Mouse (Mus musculus) NIH3T3 (cell line): ENCODE measurements around the gene Spsb1.

Experiments
- DNase-seq: peaks from one replicate; pipeline ENCODE4 v3.0.0-alpha.2; 2012; ENCODE audit warnings: low read depth

The Spsb1 gene

GRCm38 (mm10) chr4:149886298-149887271, 68.3 kb downstream of the Spsb1 start:
- no peak for DNase-seq

DNA sequence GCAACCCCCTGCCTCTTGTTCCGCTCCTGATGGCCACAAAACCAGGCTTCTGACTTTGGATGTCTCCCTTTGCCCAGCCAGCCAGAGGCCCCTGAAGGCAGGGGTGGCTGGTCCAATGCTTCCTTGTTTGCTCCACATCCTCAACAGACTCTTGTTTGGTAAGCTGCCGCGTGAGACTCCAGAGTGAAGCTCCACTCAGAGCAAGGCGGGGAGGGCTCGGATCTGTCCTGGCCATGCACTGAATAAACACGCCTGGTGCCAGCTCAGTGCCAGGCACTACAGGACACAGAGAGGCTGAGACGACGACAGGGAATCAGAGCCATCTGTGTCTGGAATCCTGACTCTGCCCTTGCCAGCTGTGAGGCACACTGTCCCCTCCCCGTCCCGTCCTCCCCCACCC, 70.9 kb downstream of the Spsb1 start:
- DNase-seq, result no peak

DNA sequence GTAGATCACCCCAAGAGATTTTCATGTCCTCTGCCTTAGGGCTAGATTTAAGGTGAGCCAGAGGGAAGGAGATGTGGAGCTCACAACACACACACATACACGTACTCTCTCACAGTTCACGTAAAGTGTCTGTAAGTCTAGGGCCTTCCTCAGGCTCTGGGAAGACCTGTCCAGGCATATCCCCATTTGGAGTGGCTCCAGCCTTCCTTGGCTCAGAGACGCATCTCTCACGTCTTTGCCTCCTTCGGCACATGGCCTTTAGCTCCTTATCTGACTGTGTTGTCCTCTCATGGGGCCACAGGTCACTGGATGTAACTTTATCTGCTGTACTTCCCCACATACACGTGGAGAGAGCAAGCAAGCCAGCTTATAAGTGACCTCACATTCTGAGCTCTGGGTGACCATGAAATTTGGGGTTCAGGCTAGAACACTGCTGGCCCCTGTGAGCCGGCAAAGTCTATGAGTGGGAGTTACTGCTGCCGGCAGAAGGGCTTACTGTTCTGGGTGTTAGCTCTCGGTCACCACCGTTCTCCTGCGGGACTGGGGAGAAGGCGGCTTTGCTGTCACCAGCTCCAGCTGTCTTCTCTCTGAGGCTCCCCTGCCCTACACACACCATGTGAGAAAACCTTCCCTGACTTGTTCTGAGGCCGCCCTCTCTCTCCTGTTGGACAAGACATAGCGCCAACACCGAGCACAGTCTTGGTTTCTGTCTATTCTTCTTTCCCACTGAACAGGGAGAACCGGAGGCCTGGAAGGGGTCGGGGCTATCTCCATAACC, 72.5 kb downstream of the Spsb1 start:
- no peak for DNase-seq

DNA sequence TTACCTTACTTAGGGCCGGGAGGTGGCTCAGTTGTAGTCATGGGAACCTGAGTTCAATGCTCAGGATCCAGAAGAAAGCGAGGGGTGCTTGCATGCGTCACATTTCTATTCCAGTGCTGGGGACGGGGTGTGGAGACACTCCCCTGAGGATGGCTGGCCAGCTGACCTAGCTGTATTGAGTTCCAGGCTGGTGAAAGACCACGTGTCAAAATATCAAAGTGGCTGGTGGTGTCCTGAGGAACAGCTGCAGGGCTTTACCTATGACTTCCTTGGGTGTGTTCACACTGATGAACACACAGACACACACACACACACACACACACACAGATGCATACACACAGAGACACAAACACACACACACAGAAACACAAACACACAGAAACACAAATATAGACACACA, 73.9 kb downstream of the Spsb1 start:
- no peak for DNase-seq

DNA sequence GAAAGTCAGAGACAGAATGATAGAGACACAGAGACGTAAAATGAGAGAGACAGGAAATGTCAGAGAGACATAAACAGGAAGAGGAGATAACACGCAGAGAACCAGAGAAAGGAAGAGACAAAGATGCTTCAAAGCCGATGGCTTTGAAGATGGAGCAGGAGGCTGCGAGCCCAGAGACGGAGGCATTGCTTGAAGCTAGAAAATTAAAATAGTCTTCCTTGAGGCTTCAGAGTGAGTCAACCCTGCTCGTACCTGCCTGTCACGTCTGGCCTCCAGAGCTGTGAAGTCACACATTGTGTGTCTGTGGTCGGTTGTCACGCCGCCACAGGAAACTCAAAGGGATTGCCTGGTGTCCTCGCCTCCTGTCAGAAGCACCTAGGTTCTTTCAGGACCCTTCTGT, 74.9 kb downstream of the Spsb1 start:
- DNase-seq, result no peak

DNA sequence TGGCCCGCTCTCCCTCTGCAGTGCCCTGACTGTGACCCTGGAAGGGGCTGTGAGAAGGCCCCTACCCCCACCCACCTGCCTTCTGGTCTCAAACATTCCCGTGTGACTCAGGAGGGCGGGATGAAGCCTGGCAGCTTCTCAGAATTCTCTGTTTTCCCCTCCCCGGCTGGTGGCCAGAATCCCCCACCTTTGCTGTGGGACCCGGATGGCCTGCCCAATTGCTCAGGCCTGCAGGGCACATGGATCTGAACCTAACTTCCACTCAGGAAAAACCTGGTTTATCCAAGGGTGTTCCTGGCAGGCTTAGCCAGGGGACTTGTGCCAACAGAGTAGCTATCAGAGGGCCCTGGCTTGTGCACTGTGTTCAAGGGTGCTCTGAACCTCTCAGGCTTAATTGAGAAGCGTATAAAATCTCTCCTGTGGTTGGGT, 76.8 kb downstream of the Spsb1 start:
- no peak for DNase-seq

DNA sequence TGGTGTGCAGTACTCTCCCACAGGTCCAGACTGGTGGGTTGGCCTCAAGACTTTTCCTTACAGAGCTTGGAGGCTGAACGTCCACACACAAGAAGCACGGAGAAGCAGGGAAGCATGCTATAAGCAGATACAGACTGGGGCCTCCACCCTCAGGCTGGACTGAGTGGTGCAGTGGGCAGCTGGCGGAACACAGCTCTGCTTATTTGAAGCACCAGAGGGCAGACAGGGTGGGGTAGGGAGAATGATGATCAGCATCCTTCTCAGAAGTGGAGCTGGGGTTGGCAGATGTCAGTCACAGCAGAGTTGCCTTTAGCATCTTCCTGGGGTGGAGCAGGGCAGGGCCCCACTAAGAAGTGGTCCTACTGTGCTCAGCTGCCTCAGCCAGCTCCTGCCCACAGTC, 77.6 kb downstream of the Spsb1 start:
- no peak for DNase-seq

DNA sequence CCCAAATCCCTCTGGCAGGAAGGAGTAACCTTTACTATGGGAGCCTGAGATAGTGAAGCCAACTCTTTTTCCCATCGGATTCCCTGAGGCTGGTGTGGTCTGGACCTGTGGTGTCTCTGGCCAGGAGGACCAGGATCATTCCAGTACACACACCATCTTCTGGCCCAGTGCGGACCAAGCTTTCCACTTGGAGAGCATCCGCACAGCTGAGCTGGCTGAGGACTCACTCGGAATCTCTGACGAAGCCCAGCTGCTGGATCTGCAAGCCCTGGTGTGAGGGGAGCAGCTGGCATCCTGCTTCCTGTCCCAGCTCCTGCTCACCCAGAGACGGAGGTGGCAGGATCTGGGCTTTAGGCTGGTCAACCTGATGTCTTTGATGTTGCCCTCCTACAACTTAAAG, 78.1 kb downstream of the Spsb1 start:
- no peak for DNase-seq

DNA sequence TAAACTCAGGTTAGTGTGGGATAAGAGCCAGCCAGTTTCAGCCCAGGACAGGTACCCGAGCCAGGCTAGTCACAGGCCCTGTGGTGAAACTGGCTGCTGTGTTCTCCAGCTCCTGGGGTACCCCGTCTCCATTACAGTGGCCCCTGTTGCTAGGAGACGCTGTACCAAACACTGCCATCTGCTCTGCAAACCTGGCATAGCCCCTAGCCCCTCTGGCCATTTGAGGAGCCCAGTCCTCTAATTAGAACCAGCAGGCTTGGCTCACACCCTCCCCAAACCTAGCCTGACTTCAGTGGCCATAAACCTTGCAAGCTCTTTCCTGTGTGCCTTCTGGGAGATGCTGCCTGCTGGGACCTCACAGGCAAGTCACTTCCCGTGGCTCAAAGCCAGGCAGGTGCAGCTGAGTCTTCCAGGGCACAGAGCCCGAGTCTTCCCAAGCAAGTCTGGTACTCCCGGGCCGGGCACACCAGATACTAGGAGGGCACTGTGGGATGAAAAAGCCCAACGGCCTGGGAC, 78.8 kb downstream of the Spsb1 start:
- peak; percentile 52 for DNase-seq

DNA sequence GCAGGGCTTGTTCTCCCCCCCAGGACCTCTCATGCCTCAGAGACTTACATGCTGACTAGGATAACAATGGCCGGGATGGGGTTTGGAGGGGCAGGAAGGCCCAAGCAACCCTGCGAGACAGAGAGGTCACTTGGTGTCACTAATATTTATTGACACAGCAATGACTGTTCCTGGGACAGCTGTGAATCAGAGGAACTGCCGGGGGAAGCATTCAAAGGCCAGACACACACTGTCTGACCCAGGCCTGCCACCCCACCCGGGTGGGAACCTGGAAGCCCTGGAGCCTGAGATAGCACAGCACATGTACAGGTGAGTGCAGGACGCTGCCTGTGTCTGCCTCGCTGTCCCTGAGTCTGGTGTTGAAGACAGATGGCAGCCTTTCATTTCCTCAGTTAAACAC, 79.5 kb downstream of the Spsb1 start:
- DNase-seq, result no peak

- no peak for DNase-seq
Measured at GRCm38 (mm10) chr4:149872236-149872635, 82.6 kb downstream of the Spsb1 start.

DNA sequence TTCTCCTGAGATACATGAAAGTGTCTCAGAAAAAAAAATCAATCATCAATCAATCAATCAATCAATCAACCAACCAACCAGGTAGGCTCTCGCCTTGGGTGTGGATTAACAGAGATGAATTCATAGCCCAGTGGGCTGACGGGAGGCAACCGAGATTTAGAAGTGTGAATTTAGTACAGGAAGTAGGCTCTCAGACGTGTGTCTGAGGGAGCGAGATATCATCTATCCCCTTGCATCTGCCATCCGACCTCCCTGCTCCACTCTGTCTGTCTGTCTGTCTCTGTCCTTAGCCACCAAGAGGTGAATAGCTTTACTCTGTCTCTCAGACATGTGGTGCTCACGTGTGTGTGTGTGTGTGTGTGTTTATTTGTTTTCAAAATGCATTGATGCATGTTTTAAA, 83.3 kb downstream of the Spsb1 start:
- DNase-seq, result no peak

GRCm38 (mm10) chr4:149871014-149871413, 83.8 kb downstream of the Spsb1 start:
- DNase-seq, result no peak

DNA sequence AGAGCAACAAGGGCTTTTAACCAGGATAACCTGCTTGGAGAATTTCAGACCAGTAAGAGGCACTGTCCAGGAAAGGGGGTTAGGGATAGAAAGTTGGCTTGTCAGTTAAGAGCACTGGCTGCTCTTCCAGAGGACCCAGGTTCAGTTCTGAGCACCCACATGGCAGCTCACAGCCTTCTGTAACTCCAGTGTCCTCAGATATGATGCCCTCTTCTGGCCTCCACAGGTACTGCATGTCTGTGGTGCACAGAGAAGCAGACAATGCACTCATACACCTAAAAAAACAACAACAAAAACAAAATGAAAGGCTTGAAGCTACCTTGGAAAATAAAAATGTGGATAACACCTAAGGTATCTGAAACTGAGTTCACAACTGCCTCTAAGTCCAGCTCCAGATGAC, 84.4 kb downstream of the Spsb1 start:
- no peak for DNase-seq

- no peak for DNase-seq
Measured at GRCm38 (mm10) chr4:149868725-149869124, 86.1 kb downstream of the Spsb1 start.

DNA sequence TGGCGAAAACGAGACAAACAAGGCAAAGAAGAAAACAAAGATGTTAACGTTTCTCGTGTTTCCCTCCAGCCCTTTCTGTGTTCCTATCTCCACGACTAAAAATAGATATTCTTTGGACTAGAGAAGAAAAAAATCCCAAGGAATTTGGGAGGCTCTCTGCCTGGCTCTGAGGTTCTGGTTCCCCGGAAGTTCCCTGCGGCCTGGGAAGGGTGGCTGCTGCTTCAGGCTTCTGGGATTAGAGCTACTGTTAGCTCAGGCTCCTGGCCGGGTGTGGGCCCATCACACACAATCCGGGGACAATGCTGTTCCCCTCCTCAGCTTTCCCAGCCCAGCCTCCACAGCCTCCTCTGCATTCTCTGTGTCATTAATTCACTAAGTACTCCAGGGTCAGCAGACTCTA, 86.8 kb downstream of the Spsb1 start:
- DNase-seq, result no peak

GRCm38 (mm10) chr4:149867351-149867750, 87.5 kb downstream of the Spsb1 start:
- no peak for DNase-seq

- DNase-seq, result no peak
Measured at GRCm38 (mm10) chr4:149864395-149864794, 90.4 kb downstream of the Spsb1 start.

DNA sequence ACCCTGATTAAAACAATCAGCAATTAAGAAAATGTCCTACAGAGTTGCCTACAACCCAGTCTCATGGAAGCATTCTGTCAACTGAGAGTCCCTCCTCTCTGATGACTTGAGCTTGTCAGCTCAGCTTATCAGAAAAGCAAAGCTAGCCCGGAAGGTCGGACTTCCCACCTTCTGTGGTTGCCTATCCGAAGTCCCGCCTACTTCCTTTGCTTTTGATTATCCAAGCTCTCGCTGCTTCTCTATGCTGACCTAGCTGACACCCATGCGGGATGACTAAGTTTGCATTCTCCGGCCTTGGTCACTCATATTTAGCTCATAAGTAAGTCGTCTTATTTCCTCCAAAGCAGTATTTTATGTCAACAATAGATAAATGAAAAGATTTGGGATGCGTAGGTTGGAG, 91.3 kb downstream of the Spsb1 start:
- peak; percentile 32 for DNase-seq

DNA sequence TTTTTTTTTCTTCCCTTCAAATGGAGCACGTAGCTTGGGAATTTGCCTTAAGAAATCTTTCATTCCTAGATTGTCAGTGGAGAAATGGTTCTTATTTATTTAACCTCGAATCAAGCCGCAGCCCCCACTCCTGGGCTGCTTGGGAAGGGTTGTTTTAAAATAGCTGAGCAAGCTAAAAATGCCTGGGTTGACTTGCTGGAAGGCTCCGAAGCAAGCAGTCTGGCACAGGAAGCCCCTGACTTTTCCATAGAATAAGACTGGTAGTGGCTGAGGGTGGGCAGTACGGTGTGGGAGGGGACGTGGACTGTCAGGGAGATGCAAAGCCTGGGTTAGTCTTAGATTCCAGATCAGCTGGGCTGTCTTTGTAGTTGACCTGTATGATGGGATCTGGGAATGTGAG, 94.5 kb downstream of the Spsb1 start:
- no peak for DNase-seq

DNA sequence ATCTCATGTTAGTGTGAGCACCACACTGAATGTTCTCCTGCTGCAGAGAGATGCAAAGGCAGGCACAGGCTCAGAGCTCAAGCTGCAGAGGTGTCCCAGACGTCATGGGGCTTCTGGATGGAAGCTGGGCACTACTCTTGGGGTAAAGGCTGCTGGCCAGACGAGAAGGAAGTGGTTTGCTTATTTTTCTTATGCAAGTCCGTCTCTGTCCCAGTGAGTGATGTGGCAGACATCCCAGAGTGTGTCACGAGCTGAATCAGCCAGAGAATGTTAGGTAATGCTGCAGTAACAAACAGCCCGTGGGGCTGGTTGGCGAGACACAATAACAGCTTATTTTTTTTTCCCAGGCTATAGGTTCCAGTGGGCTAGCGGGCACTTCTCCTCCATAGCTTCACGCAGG, 96.3 kb downstream of the Spsb1 start:
- DNase-seq, result peak; percentile 69

- DNase-seq, result no peak
Measured at GRCm38 (mm10) chr4:149858097-149858496, 96.7 kb downstream of the Spsb1 start.

DNA sequence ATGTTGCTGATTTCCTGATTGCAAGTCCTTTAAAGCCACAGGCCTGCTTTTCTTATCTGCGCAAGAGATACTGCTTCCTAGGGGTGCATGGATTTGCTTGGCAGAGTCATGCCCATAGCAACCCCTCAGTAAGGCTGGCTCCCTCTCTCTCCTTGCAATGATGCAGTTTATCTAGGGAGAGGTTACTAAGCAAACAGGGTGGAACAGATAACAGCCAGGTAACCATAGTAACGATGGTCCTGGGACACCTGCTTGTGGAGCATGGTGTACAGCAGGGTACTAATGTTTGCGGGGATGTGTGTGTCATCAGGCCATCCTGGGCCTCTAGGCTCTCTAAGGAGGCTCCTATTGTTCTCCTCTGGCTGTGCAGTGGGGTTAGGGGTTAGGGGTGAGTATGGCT, 97.2 kb downstream of the Spsb1 start:
- no peak for DNase-seq
